Mouse (Mus musculus) erythroblast, embryonic 14.5 days (primary cell): ENCODE results near the gene Thsd4.

Experiments
- GATA1 ChIP-seq: IDR thresholded peaks from 2 replicates; pipeline ENCODE4 v1.6.1; 2012; ENCODE audit warnings: low read length, inconsistent platforms, mixed read lengths
- TAL1 ChIP-seq: IDR thresholded peaks from 3 replicates; pipeline ENCODE4 v1.6.1; 2012; ENCODE audit warnings: low read length, inconsistent platforms, mixed read lengths

GRCm38 (mm10) chr9:60056131-60056530, 465.7 kb downstream of the Thsd4 start:
- no peak for TF ChIP-seq GATA1
- TF ChIP-seq TAL1, result no peak
